Mouse (Mus musculus) liver, embryonic 11.5 days (tissue): ENCODE measurements around the gene Arid5a. TPM values are rescaled to one million over a fixed set of nuclear protein-coding genes. Genes with fewer than 3 reads are reported as not detected.
A peak's percentile ranks its signal among the peaks of the same experiment; 100 is the strongest.

ENCODE experiments used
- ATAC-seq: fragments of 200-750 bp; cut with Nextera tagmentation; replicated peaks from 2 replicates; pipeline ENCODE4 v1.8.0; 2017; ENCODE audit warnings: moderate number of reproducible peaks, mild to moderate bottlenecking, moderate TSS enrichment, moderate library complexity; ENCODE audit not compliant: low FRiP score
- DNase-seq: peaks from one replicate; pipeline ENCODE4 v3.0.0-alpha.2; 2017; ENCODE audit warnings: low spot score
- H3K27ac ChIP-seq: fragments of 300-500 bp; sonication (generic); 2 replicates; pipeline ENCODE4 v1.5.1; 2014; ENCODE audit warnings: mild to moderate bottlenecking, low read depth, low read length, control low read depth
- H3K27me3 ChIP-seq: fragments of 300-500 bp; sonication (generic); replicated peaks from 2 replicates; pipeline ENCODE4 v1.6.1; 2014; ENCODE audit warnings: low read length, mixed read lengths; ENCODE audit not compliant: control insufficient read depth, insufficient read depth
- H3K36me3 ChIP-seq: fragments of 300-500 bp; sonication (generic); 2 replicates; pipeline ENCODE4 v1.6.1; 2014; ENCODE audit warnings: mild to moderate bottlenecking, low read length, moderate library complexity, mixed read lengths; ENCODE audit not compliant: control insufficient read depth, insufficient read depth
- H3K4me1 ChIP-seq: fragments of 300-500 bp; sonication (generic); replicated peaks from 2 replicates; pipeline ENCODE4 v1.6.1; 2014; ENCODE audit warnings: low read length, mixed read lengths; ENCODE audit not compliant: control insufficient read depth, insufficient read depth
- H3K4me2 ChIP-seq: fragments of 300-500 bp; sonication (generic); 2 replicates; pipeline ENCODE4 v1.6.1; 2014; ENCODE audit warnings: mild to moderate bottlenecking, control low read depth, moderate library complexity
- H3K4me3 ChIP-seq: fragments of 300-500 bp; sonication (generic); 2 replicates; pipeline ENCODE4 v1.5.1; 2014; ENCODE audit warnings: low read depth, low read length, control low read depth
- H3K9ac ChIP-seq: fragments of 300-500 bp; sonication (generic); 2 replicates; pipeline ENCODE4 v1.6.1; 2014; ENCODE audit warnings: low read depth, low read length, control low read depth
- H3K9me3 ChIP-seq: fragments of 300-500 bp; sonication (generic); 2 replicates; pipeline ENCODE4 v1.6.1; 2016; ENCODE audit warnings: low read length, inconsistent platforms, mixed read lengths; ENCODE audit not compliant: control insufficient read depth
- WGBS: fragments of 180-500 bp; shearing (Covaris S2); extraction: QIAGEN DNeasy Blood & Tissue Kit; methylation state at CpG from one replicate; pipeline ENCODE4 v1.1.7; 2014; 5-methylcytosine and 5-hydroxymethylcytosine counted together
- polyA plus RNA-seq: library from polyadenylated mRNA; unstranded; fragments of >200 nt; fragmentation: Nextera tagmentation; extraction: Ambion mirVana; gene quantifications from 2 replicates; pipeline ENCODE4 v1.2.1, GENCODE M21; 2014

The Arid5a gene
- polyA plus RNA-seq, 1 experiment from 2014 or later, result 2.4 TPM

GRCm38 (mm10) chr1:36308966-36309475 is 1.5 kb downstream of the Arid5a start:
- Histone ChIP-seq H3K9me3 (no peaks in the 10 kb centered on the region), H3K36me3 (no peaks in the 10 kb centered on the region), H3K4me1 (peaks cover 11% of the 10 kb centered on the region), H3K4me2 (peak overlapping the region; percentile 96), H3K27me3 (peaks cover 24% of the 10 kb centered on the region), H3K27ac (no peak overlapping the region), H3K4me3 (peak overlapping the region; percentile 8; the same call in 1 of the 2 replicates), H3K9ac (no peak overlapping the region)
- ATAC-seq, result no peak
- 60% methylated on average over 9 of the region's 9 CpGs for WGBS
- no peak for DNase-seq

- ATAC-seq (no peak), DNase-seq (no peak)
- H3K4me1 ChIP-seq, result peaks cover 11% of the 10 kb centered on the region
- H3K9ac ChIP-seq, result no peak overlapping the region
- peak overlapping the region; percentile 96 for H3K4me2 ChIP-seq
- no peaks in the 10 kb centered on the region for H3K36me3 ChIP-seq
- WGBS, result 35% methylated on average over 3 of the region's 3 CpGs
- H3K27me3 ChIP-seq, result peaks cover 20% of the 10 kb centered on the region
- H3K4me3 ChIP-seq, result peak overlapping the region; percentile 8; the same call in 1 of the 2 replicates
- no peaks in the 10 kb centered on the region for H3K9me3 ChIP-seq
- H3K27ac ChIP-seq, result no peak overlapping the region
Measured at GRCm38 (mm10) chr1:36309498-36309901, 2.0 kb downstream of the Arid5a start.

DNA sequence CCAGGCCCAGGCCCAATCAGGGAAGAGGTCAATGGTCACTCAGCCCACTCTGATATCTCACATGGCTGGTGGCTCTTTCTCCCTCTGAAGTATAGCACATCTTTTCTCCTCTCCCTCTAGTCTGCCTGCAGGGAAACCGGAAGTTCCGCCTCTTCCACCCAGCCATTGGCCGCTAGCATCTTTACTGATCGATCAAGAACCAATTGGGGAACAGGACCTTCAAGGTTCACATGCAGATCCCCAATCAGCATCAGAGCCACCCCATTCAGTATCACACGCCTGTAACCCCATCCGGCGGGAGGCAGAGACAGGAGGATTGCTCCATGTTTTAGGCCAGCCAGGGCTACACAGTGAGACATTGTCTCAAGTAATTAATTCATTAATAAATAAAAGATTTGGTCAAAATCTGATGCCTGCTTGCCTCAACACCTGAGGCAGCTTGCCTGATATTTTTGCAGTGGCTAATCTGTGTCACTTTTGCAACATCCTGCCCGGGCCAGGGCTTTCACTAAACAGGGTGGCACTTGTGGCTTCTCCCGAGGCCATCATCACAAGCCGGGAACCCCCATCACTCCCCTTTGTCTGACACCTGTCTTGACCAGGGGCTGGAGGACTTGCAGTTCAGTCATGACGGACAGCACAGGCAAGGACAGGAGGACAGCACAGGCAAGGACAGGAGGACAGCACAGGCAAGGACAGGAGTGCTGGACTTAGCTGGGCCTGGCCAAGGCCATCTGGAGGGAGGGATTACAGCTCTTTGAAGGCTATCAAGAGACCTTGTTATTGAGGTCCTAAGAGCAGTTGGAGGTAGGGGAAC is 7.6 kb downstream of the Arid5a start:
- DNase-seq (no peak), ATAC-seq (peak; percentile 55)

GRCm38 (mm10) chr1:36315776-36316100 is 8.2 kb downstream of the Arid5a start:
- no peak overlapping the region for H3K4me3 ChIP-seq
- no peak overlapping the region for H3K4me2 ChIP-seq
- no peaks in the 10 kb centered on the region for H3K4me1 ChIP-seq
- no peak for ATAC-seq
- no peaks in the 10 kb centered on the region for H3K9me3 ChIP-seq
- no peak overlapping the region for H3K27ac ChIP-seq
- no peaks in the 10 kb centered on the region for H3K27me3 ChIP-seq
- no peaks in the 10 kb centered on the region; the same call in 1 of the 2 replicates for H3K36me3 ChIP-seq
- no peak overlapping the region for H3K9ac ChIP-seq
- DNase-seq, result no peak
- 96% methylated on average over 2 of the region's 2 CpGs for WGBS

More for the DNA sequence above, 7.6 kb downstream of the Arid5a start:
- Histone ChIP-seq H3K27ac (no peak overlapping the region), H3K4me3 (no peak overlapping the region), H3K4me1 (no peaks in the 10 kb centered on the region), H3K9ac (no peak overlapping the region), H3K36me3 (no peaks in the 10 kb centered on the region; the same call in 1 of the 2 replicates), H3K9me3 (no peaks in the 10 kb centered on the region), H3K4me2 (no peak overlapping the region), H3K27me3 (no peaks in the 10 kb centered on the region)
- WGBS, result 80% methylated on average over 11 of the region's 11 CpGs

- DNase-seq (no peak), ATAC-seq (no peak)
- H3K9ac ChIP-seq, result no peak overlapping the region
- WGBS, result 66% methylated on average over 2 of the region's 2 CpGs
- no peaks in the 10 kb centered on the region; the same call in 1 of the 2 replicates for H3K36me3 ChIP-seq
- no peaks in the 10 kb centered on the region for H3K9me3 ChIP-seq
- H3K4me3 ChIP-seq, result no peak overlapping the region
- no peaks in the 10 kb centered on the region for H3K4me1 ChIP-seq
- no peak overlapping the region for H3K27ac ChIP-seq
- H3K4me2 ChIP-seq, result no peak overlapping the region
- H3K27me3 ChIP-seq, result no peaks in the 10 kb centered on the region
Measured at GRCm38 (mm10) chr1:36321164-36321563, 13.6 kb downstream of the Arid5a start.

DNA sequence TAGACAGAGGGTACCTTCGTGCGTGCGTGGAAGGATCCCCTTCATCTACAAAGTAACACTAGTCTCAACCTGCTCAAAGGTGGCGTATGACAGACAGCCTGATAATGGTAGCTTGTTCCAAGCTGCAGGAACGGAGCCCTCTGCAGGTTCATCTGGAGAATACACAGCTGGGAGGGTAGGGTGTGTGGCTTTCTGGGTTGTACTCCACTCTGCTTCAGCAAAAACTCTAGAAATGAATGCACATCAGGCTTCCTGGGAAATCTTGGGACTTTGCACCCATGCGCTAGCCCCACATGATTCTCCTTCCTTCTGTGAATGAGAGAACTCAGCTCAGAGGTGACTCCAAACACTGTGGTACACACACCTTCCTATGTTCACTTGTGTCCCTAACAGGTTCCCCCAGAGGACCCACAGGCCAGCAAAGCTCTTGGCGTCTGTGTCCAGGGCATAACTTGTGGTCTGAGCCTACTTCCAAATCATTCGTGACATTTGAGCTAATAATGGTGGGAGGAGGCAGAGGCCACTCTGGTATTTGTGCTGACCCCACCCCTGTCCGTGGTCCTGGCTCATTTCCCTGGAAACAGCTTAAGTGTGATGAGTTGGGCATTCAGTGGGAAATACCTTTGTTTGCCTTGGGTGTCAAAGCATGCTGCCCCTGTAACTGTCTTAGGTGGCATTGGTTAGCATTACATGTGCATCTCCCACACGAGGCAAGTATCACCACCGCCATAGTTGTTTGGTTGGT is 14.5 kb downstream of the Arid5a start:
- H3K9ac ChIP-seq, result no peak overlapping the region
- no peaks in the 10 kb centered on the region for H3K4me1 ChIP-seq
- H3K27ac ChIP-seq, result no peak overlapping the region
- H3K4me2 ChIP-seq, result no peak overlapping the region
- H3K9me3 ChIP-seq, result no peaks in the 10 kb centered on the region
- no peak overlapping the region for H3K4me3 ChIP-seq
- H3K36me3 ChIP-seq, result no peaks in the 10 kb centered on the region; the same call in 1 of the 2 replicates
- DNase-seq (no peak), ATAC-seq (no peak)
- no peaks in the 10 kb centered on the region for H3K27me3 ChIP-seq
- WGBS, result 72% methylated on average over 11 of the region's 11 CpGs

- ATAC-seq (no peak), DNase-seq (no peak)
- Histone ChIP-seq H3K4me3 (no peak overlapping the region), H3K9ac (no peak overlapping the region), H3K4me1 (no peaks in the 10 kb centered on the region), H3K4me2 (no peak overlapping the region), H3K27ac (no peak overlapping the region), H3K27me3 (no peaks in the 10 kb centered on the region), H3K9me3 (no peaks in the 10 kb centered on the region), H3K36me3 (no peaks in the 10 kb centered on the region; the same call in 1 of the 2 replicates)
- 66% methylated on average over 9 of the region's 9 CpGs for WGBS
Measured at GRCm38 (mm10) chr1:36323076-36323475, 15.5 kb downstream of the Arid5a start.

DNA sequence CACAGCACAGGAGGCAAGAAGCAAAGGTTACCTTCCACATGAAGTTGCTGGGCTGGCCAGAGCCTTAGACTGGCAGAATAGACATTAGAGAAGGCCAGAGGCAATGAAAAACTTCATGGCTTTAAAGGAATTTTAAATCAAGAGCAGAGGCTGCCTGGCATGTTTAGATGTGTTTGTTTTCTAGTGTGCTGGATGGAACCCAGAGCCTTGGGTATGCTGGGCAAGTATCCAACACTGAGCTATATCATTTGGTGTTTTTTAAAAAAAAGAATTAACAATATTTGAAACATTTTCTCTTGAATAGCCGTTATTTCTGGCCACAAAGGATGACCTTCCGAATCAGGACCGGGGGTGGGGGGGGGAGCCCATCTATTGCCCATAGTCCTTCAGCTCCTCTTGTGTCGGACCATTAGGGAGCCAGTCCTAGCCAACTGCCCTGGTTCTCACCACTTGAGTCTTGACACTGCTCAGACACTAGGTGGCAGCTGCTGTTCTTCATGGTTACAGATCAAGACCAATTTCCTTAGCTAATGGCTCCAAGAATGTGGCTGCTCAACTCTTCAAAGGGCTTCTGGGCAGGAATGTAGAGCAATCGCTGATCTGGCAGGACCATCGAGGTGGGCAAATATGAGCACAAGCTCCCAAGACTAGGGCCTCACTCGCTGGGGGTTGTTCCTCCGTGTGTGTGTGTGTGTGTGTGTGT is 16.4 kb downstream of the Arid5a start:
- Histone ChIP-seq H3K4me3 (no peak overlapping the region), H3K36me3 (no peaks in the 10 kb centered on the region; the same call in 1 of the 2 replicates), H3K4me2 (no peak overlapping the region), H3K9me3 (no peaks in the 10 kb centered on the region), H3K4me1 (no peaks in the 10 kb centered on the region), H3K27me3 (no peaks in the 10 kb centered on the region), H3K27ac (no peak overlapping the region), H3K9ac (no peak overlapping the region)
- 38% methylated on average over 8 of the region's 8 CpGs for WGBS
- ATAC-seq (no peak), DNase-seq (no peak)
